Mouse (Mus musculus): ENCODE measurements around the gene Olfr704. TPM values are rescaled to one million over a fixed set of nuclear protein-coding genes. Genes with fewer than 3 reads are reported as not detected.
A peak's percentile ranks its signal among the peaks of the same experiment; 100 is the strongest.

Olfr704 gene
- total RNA-seq (2014; rRNA removed) (not detected in 2 replicates), polyA plus RNA-seq (2015; fragmentation: Nextera tagmentation; extraction: Ambion mirVana) (not detected in 2 replicates)

- no peak within 1 kb of the TSS for H3K9ac ChIP-seq (replicated peaks; ENCODE audit: low read length)
- ATAC-seq (no peak), DNase-seq (ENCODE audit: low spot score) (no peak)
- H3K27me3 ChIP-seq (ENCODE audit: insufficient read depth, low read length), result no peaks in the 10 kb centered on the region
- H3K9me3 ChIP-seq (ENCODE audit: low read length), result no peaks in the 10 kb centered on the region
- H3K4me1 ChIP-seq (ENCODE audit: insufficient read depth, low read length), result no peaks in the 10 kb centered on the region
- no peak within 1 kb of the TSS for H3K4me3 ChIP-seq (ENCODE audit: low read length)
- TF ChIP-seq CTCF (IDR thresholded peaks at IDR 0.05; ENCODE audit: low read depth), result no peak
- no peaks in the 10 kb centered on the region for H3K36me3 ChIP-seq (ENCODE audit: insufficient read depth, low read length)
- H3K27ac ChIP-seq, result no peak within 1 kb of the TSS
- no peak within 1 kb of the TSS for H3K4me2 ChIP-seq (ENCODE audit: low read depth, low read length)
Measured at GRCm38 (mm10) chr7:106862885-106863284, at the start of gene Olfr704. Olfr704 (plus strand) TSS chr7:106863185.

GRCm38 (mm10) chr7:106813829-106814228 is 49.2 kb upstream of the Olfr704 start, which contains the start of gene Olfr701:
Olfr701 (plus strand) TSS chr7:106814129.
- Histone ChIP-seq H3K9ac (replicated peaks; ENCODE audit: low read length) (no peak within 1 kb of the TSS), H3K4me2 (ENCODE audit: low read depth, low read length) (no peak within 1 kb of the TSS), H3K36me3 (ENCODE audit: insufficient read depth, low read length) (no peaks in the 10 kb centered on the region), H3K9me3 (ENCODE audit: low read length) (no peaks in the 10 kb centered on the region), H3K27me3 (ENCODE audit: insufficient read depth, low read length) (no peaks in the 10 kb centered on the region), H3K4me1 (ENCODE audit: insufficient read depth, low read length) (no peaks in the 10 kb centered on the region), H3K27ac (no peak within 1 kb of the TSS), H3K4me3 (ENCODE audit: low read length) (no peak within 1 kb of the TSS)
- 73% methylated on average over 2 of the region's 2 CpGs for WGBS
- TF ChIP-seq CTCF (IDR thresholded peaks at IDR 0.05; ENCODE audit: low read depth), result no peak
- ATAC-seq (no peak), DNase-seq (ENCODE audit: low spot score) (no peak)

GRCm38 (mm10) chr7:106815775-106816174 is 47.2 kb upstream of the Olfr704 start:
- Histone ChIP-seq H3K9ac (replicated peaks; ENCODE audit: low read length) (no peak overlapping the region), H3K4me2 (ENCODE audit: low read depth, low read length) (no peak overlapping the region), H3K27me3 (ENCODE audit: insufficient read depth, low read length) (no peaks in the 10 kb centered on the region), H3K36me3 (ENCODE audit: insufficient read depth, low read length) (no peaks in the 10 kb centered on the region), H3K4me3 (ENCODE audit: low read length) (no peak overlapping the region), H3K4me1 (ENCODE audit: insufficient read depth, low read length) (no peaks in the 10 kb centered on the region), H3K27ac (no peak overlapping the region), H3K9me3 (ENCODE audit: low read length) (no peaks in the 10 kb centered on the region)
- 61% methylated on average over 2 of the region's 2 CpGs for WGBS
- peak; percentile 12; the same call in 1 of the 2 replicates for TF ChIP-seq CTCF (IDR thresholded peaks at IDR 0.05; ENCODE audit: low read depth)
- DNase-seq (ENCODE audit: low spot score) (peak; percentile 31), ATAC-seq (no peak)

- Histone ChIP-seq H3K36me3 (ENCODE audit: insufficient read depth, low read length) (no peaks in the 10 kb centered on the region), H3K4me2 (ENCODE audit: low read depth, low read length) (no peak overlapping the region), H3K4me1 (ENCODE audit: insufficient read depth, low read length) (no peaks in the 10 kb centered on the region), H3K27me3 (ENCODE audit: insufficient read depth, low read length) (no peaks in the 10 kb centered on the region), H3K9me3 (ENCODE audit: low read length) (no peaks in the 10 kb centered on the region), H3K4me3 (ENCODE audit: low read length) (no peak overlapping the region), H3K27ac (no peak overlapping the region), H3K9ac (replicated peaks; ENCODE audit: low read length) (no peak overlapping the region)
- ATAC-seq (no peak), DNase-seq (ENCODE audit: low spot score) (no peak)
- TF ChIP-seq CTCF (IDR thresholded peaks at IDR 0.05; ENCODE audit: low read depth), result no peak
Measured at GRCm38 (mm10) chr7:106818414-106818813, 44.6 kb upstream of the Olfr704 start.

GRCm38 (mm10) chr7:106833793-106834192 is 29.2 kb upstream of the Olfr704 start, which contains the start of gene Olfr702:
Olfr702 (minus strand) TSS chr7:106833893.
- ATAC-seq, result no peak
- Histone ChIP-seq H3K9ac (replicated peaks; ENCODE audit: low read length) (no peak within 1 kb of the TSS), H3K9me3 (ENCODE audit: low read length) (no peaks in the 10 kb centered on the region), H3K4me2 (ENCODE audit: low read depth, low read length) (no peak within 1 kb of the TSS), H3K27ac (no peak within 1 kb of the TSS), H3K4me3 (ENCODE audit: low read length) (no peak within 1 kb of the TSS), H3K27me3 (ENCODE audit: insufficient read depth, low read length) (no peaks in the 10 kb centered on the region), H3K36me3 (ENCODE audit: insufficient read depth, low read length) (no peaks in the 10 kb centered on the region), H3K4me1 (ENCODE audit: insufficient read depth, low read length) (no peaks in the 10 kb centered on the region)
- TF ChIP-seq CTCF (IDR thresholded peaks at IDR 0.05; ENCODE audit: low read depth), result no peak
- DNase-seq (ENCODE audit: low spot score), result no peak

- no peak within 1 kb of the TSS for H3K9ac ChIP-seq (replicated peaks; ENCODE audit: low read length)
- 59% methylated on average over 2 of the region's 2 CpGs for WGBS
- no peaks in the 10 kb centered on the region for H3K36me3 ChIP-seq (ENCODE audit: insufficient read depth, low read length)
- no peaks in the 10 kb centered on the region for H3K9me3 ChIP-seq (ENCODE audit: low read length)
- no peaks in the 10 kb centered on the region for H3K4me1 ChIP-seq (ENCODE audit: insufficient read depth, low read length)
- no peak for TF ChIP-seq CTCF (IDR thresholded peaks at IDR 0.05; ENCODE audit: low read depth)
- H3K4me3 ChIP-seq (ENCODE audit: low read length), result no peak within 1 kb of the TSS
- H3K4me2 ChIP-seq (ENCODE audit: low read depth, low read length), result no peak within 1 kb of the TSS
- no peaks in the 10 kb centered on the region for H3K27me3 ChIP-seq (ENCODE audit: insufficient read depth, low read length)
- ATAC-seq (no peak), DNase-seq (ENCODE audit: low spot score) (no peak)
- H3K27ac ChIP-seq, result no peak within 1 kb of the TSS
Measured at GRCm38 (mm10) chr7:106843060-106843459, 19.9 kb upstream of the Olfr704 start, which contains the start of gene Olfr703. Olfr703 (plus strand) TSS chr7:106843360.

GRCm38 (mm10) chr7:106876791-106877190 is 13.8 kb downstream of the Olfr704 start, which contains the start of gene Olfr705:
Olfr705 (minus strand) TSS chr7:106876891.
- no peak within 1 kb of the TSS for H3K9ac ChIP-seq (replicated peaks; ENCODE audit: low read length)
- H3K9me3 ChIP-seq (ENCODE audit: low read length), result no peaks in the 10 kb centered on the region
- H3K27ac ChIP-seq, result no peak within 1 kb of the TSS
- H3K4me2 ChIP-seq (ENCODE audit: low read depth, low read length), result no peak within 1 kb of the TSS
- no peaks in the 10 kb centered on the region for H3K4me1 ChIP-seq (ENCODE audit: insufficient read depth, low read length)
- H3K36me3 ChIP-seq (ENCODE audit: insufficient read depth, low read length), result no peaks in the 10 kb centered on the region
- DNase-seq (ENCODE audit: low spot score), result no peak
- WGBS, result 88% methylated on average over 3 of the region's 3 CpGs
- H3K27me3 ChIP-seq (ENCODE audit: insufficient read depth, low read length), result no peaks in the 10 kb centered on the region
- no peak for TF ChIP-seq CTCF (IDR thresholded peaks at IDR 0.05; ENCODE audit: low read depth)
- ATAC-seq, result no peak
- H3K4me3 ChIP-seq (ENCODE audit: low read length), result no peak within 1 kb of the TSS
